Mouse (Mus musculus) liver, adult 2 months (tissue): ENCODE measurements around the gene Rln3.

ENCODE experiments used
- CTCF ChIP-seq: fragments of 200-500 bp; IDR thresholded peaks from 2 replicates; pipeline ENCODE4 v1.5.1; 2011; ENCODE audit warnings: low read depth, low read length, control low read depth
- POLR2A ChIP-seq: fragments of 200-500 bp; IDR thresholded peaks from 2 replicates; pipeline ENCODE4 v1.6.1; 2011; ENCODE audit warnings: low read length, control low read depth; ENCODE audit not compliant: insufficient read depth; ENCODE audit errors: extremely low read depth

- TF ChIP-seq POLR2A: no peak
- TF ChIP-seq CTCF: no peak
Observed at GRCm38 (mm10) chr8:84002957-84003611, 41.7 kb downstream of the Rln3 start.
